Mouse (Mus musculus) liver, adult 2 months (tissue): ENCODE data around the gene Lad1. TPM values are rescaled to one million over a fixed set of nuclear protein-coding genes. Genes with fewer than 3 reads are reported as not detected.

Source experiments
- DNase-seq: peaks from one replicate; pipeline ENCODE4 v3.0.0-alpha.2; 2011; ENCODE audit warnings: low read depth, low spot score; ENCODE audit errors: extremely low read depth
- H3K27ac ChIP-seq: fragments of 200-500 bp; replicated peaks from 2 replicates; pipeline ENCODE4 v1.5.1; 2012; ENCODE audit warnings: low read depth, mild to moderate bottlenecking, control low read depth, inconsistent platforms, low read length; ENCODE audit not compliant: insufficient read depth
- H3K27me3 ChIP-seq: fragments of 200-500 bp; 2 replicates; pipeline ENCODE4 v1.6.1; 2012; ENCODE audit warnings: mild to moderate bottlenecking, moderate library complexity, low read length, inconsistent platforms; ENCODE audit not compliant: control insufficient read depth, insufficient read depth
- H3K36me3 ChIP-seq: fragments of 200-500 bp; 2 replicates; pipeline ENCODE4 v1.6.1; 2012; ENCODE audit warnings: low read length, inconsistent platforms; ENCODE audit not compliant: control insufficient read depth, insufficient read depth
- H3K4me1 ChIP-seq: fragments of 200-500 bp; 2 replicates; pipeline ENCODE4 v1.6.1; 2011; ENCODE audit warnings: low read length; ENCODE audit not compliant: control insufficient read depth, insufficient read depth
- H3K4me3 ChIP-seq: fragments of 200-500 bp; 2 replicates; pipeline ENCODE4 v1.5.1; 2011; ENCODE audit warnings: low read depth, mild to moderate bottlenecking, control low read depth, low read length, moderate library complexity; ENCODE audit not compliant: insufficient read depth
- H3K79me2 ChIP-seq: fragments of 200-500 bp; 2 replicates; pipeline ENCODE4 v1.6.1; 2012; ENCODE audit warnings: inconsistent platforms, mild to moderate bottlenecking, low read length, moderate library complexity; ENCODE audit not compliant: control insufficient read depth, insufficient read depth
- H3K9ac ChIP-seq: fragments of 200-500 bp; 2 replicates; pipeline ENCODE4 v1.6.1; 2012; ENCODE audit warnings: low read depth, mild to moderate bottlenecking, control low read depth, inconsistent platforms, low read length
- CTCF ChIP-seq: fragments of 200-500 bp; IDR thresholded peaks from 2 replicates; pipeline ENCODE4 v1.5.1; 2011; ENCODE audit warnings: low read depth, low read length, control low read depth
- POLR2A ChIP-seq: fragments of 200-500 bp; IDR thresholded peaks from 2 replicates; pipeline ENCODE4 v1.6.1; 2011; ENCODE audit warnings: low read length, control low read depth; ENCODE audit not compliant: insufficient read depth; ENCODE audit errors: extremely low read depth
- WGBS: fragments of 180-500 bp; shearing (Covaris S2); methylation state at CpG from one replicate; pipeline ENCODE4 v1.1.7; 2018; 5-methylcytosine and 5-hydroxymethylcytosine counted together
- polyA plus RNA-seq: library from polyadenylated mRNA; depleted of rRNA; stranded (reverse); fragments of >200 nt; gene quantifications from 2 replicates; pipeline ENCODE4 v1.2.3, GENCODE M21; 2012
- total RNA-seq: library from RNA; depleted of rRNA; stranded (reverse); fragments of >200 nt; gene quantifications from 2 replicates; pipeline ENCODE4 v1.2.3, GENCODE M21; 2014

Gene Lad1
- total and polyA plus RNA-seq, 2 experiments = 0.55 to 3.4 TPM

DNA sequence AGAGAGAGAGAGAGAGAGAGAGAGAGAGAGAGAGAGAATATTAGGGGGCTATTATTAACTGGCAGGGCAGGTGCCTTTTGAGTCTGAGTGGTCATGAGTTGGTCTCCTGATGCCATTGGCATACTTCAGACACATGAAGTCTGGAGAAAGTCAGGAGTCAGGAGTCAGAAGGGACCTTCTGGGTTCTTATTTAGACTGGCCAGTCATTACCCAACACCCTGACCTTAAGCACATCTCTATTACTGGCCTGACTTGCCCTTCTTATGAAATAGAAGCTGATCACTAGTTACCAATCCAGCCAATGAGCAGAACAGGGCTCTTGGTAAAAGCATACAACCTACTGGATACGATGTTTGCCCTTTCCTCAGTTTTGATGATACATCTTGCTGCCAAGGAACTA, 41.4 kb upstream of the Lad1 start:
- Histone ChIP-seq H3K27me3 (no peaks in the 10 kb centered on the region), H3K36me3 (no peaks in the 10 kb centered on the region), H3K27ac (no peak overlapping the region), H3K4me1 (no peaks in the 10 kb centered on the region; the same call in 1 of the 2 replicates), H3K79me2 (no peaks in the 10 kb centered on the region), H3K4me3 (no peak overlapping the region), H3K9ac (no peak overlapping the region)
- no peak for TF ChIP-seq POLR2A
- TF ChIP-seq CTCF = no peak
- WGBS = 86% methylated on average over 1 of the region's 1 CpGs
- no peak for DNase-seq

DNA sequence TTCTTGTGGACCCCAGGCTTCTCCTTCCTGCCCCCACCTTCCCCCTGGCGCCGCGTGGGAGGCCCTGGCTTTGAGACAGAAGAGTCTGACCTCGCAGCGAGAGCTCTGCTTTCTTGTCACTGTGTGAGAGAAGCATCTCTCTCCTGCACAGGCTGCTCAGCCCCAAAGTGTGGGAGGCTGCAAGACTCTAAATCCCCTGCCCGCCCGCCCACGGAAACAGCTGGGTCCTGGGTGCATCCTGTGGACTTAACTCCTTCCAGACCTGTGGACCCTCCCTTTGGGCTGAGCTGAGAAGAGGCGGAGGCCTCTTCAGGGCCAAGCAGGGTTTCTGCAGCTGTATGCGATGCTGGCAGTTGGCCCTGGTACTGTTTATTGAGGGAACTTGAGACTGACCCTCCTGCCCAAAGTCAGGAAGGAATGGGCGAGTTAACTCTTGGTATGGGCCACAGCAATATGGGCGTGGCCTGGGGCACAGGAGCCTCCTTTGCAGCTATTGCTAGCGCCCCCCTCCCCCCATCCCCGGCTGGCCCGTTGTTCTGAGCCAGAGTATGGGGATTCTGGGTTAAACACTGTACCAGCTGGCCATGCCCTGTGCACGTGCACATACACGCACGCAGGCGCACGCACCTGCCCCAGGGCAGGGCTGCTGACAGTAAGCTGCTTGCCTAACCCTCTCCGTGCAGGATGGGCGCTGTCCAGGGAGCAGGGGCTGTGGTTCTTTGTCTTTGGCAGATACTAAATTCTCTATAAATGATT, 39.4 kb upstream of the Lad1 start, which contains the start of gene Tnni1:
Gene Tnni1 (plus strand): TSS at position 655 of the 756 bp plus-strand sequence.
- Histone ChIP-seq H3K27ac (no peak within 1 kb of the TSS), H3K4me1 (no peaks in the 10 kb centered on the region; the same call in 1 of the 2 replicates), H3K27me3 (no peaks in the 10 kb centered on the region), H3K9ac (no peak within 1 kb of the TSS), H3K79me2 (no peaks in the 10 kb centered on the region), H3K36me3 (no peaks in the 10 kb centered on the region), H3K4me3 (no peak within 1 kb of the TSS)
- TF ChIP-seq CTCF = no peak
- TF ChIP-seq POLR2A = no peak
- WGBS = 33% methylated on average over 22 of the region's 22 CpGs
- no peak for DNase-seq

GRCm38 (mm10) chr1:135780649-135781048, 37.7 kb upstream of the Lad1 start:
- no peak for DNase-seq
- no peaks in the 10 kb centered on the region; the same call in 1 of the 2 replicates for H3K4me1 ChIP-seq
- no peaks in the 10 kb centered on the region for H3K36me3 ChIP-seq
- no peak overlapping the region for H3K4me3 ChIP-seq
- no peaks in the 10 kb centered on the region for H3K27me3 ChIP-seq
- no peaks in the 10 kb centered on the region for H3K79me2 ChIP-seq
- WGBS = 69% methylated on average over 4 of the region's 4 CpGs
- TF ChIP-seq POLR2A (no peak), CTCF (no peak)
- H3K27ac ChIP-seq = no peak overlapping the region
- no peak overlapping the region for H3K9ac ChIP-seq

GRCm38 (mm10) chr1:135781220-135781619, 37.2 kb upstream of the Lad1 start:
- DNase-seq = peak; percentile 18

GRCm38 (mm10) chr1:135782816-135783215, 35.6 kb upstream of the Lad1 start:
- no peak for TF ChIP-seq POLR2A
- TF ChIP-seq CTCF = no peak
- Histone ChIP-seq H3K36me3 (no peaks in the 10 kb centered on the region), H3K27ac (no peak overlapping the region), H3K9ac (no peak overlapping the region), H3K4me1 (no peaks in the 10 kb centered on the region), H3K79me2 (no peaks in the 10 kb centered on the region), H3K27me3 (no peaks in the 10 kb centered on the region), H3K4me3 (no peak overlapping the region)
- WGBS = 58% methylated on average over 10 of the region's 10 CpGs
- no peak for DNase-seq

More at GRCm38 (mm10) chr1:135781220-135781619, 37.2 kb upstream of the Lad1 start:
- H3K9ac ChIP-seq = no peak overlapping the region
- no peaks in the 10 kb centered on the region for H3K79me2 ChIP-seq
- no peaks in the 10 kb centered on the region for H3K27me3 ChIP-seq
- H3K36me3 ChIP-seq = no peaks in the 10 kb centered on the region
- TF ChIP-seq CTCF = peak; percentile 94
- no peak for TF ChIP-seq POLR2A
- H3K4me1 ChIP-seq = no peaks in the 10 kb centered on the region; the same call in 1 of the 2 replicates
- no peak overlapping the region for H3K4me3 ChIP-seq
- WGBS = 20% methylated on average over 13 of the region's 13 CpGs
- H3K27ac ChIP-seq = no peak overlapping the region

- no peak overlapping the region for H3K27ac ChIP-seq
- TF ChIP-seq CTCF (peak; percentile 66; the same call in 1 of the 2 replicates), POLR2A (no peak)
- no peaks in the 10 kb centered on the region for H3K79me2 ChIP-seq
- H3K9ac ChIP-seq = no peak overlapping the region
- WGBS = 60% methylated on average over 3 of the region's 3 CpGs
- DNase-seq = peak; percentile 33
- no peaks in the 10 kb centered on the region for H3K36me3 ChIP-seq
- no peaks in the 10 kb centered on the region for H3K27me3 ChIP-seq
- H3K4me3 ChIP-seq = no peak overlapping the region
- no peaks in the 10 kb centered on the region for H3K4me1 ChIP-seq
Observed at GRCm38 (mm10) chr1:135787799-135788198, 30.6 kb upstream of the Lad1 start.
